Mouse (Mus musculus) right cerebral cortex, postnatal 10 days (tissue): ENCODE measurements around the gene Ctf2.

Source experiments
- DNase-seq, 2 experiments: peaks; one replicate each; pipeline ENCODE4 v3.0.0; 2021; ENCODE audit warnings: low spot score in 2 of 2

The Ctf2 gene

GRCm38 (mm10) chr7:127760478-127760877, 28.5 kb upstream of the Ctf2 start:
- DNase-seq, result no peak

DNA sequence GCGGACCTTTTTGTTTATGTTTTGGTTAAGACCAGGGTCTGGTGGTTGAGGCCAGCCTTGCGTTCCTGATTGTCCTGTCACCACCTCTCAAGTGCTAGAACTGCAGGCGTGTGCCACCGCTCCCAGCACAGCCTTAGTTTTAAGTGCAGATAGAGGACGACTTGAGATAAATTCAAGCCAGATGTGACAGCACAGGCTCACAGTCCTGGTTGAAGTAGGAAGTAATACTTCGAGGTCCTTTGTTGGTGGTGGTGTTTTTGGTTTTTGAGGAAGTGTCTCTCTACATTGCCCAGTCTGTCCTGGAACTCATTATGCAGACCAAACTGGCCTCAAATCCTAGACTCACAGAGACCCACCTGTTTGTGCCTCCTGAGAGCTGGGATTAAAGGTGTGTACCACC, 27.8 kb upstream of the Ctf2 start:
- no peak for DNase-seq

GRCm38 (mm10) chr7:127753741-127754140, 21.8 kb upstream of the Ctf2 start:
- DNase-seq, result no peak

DNA sequence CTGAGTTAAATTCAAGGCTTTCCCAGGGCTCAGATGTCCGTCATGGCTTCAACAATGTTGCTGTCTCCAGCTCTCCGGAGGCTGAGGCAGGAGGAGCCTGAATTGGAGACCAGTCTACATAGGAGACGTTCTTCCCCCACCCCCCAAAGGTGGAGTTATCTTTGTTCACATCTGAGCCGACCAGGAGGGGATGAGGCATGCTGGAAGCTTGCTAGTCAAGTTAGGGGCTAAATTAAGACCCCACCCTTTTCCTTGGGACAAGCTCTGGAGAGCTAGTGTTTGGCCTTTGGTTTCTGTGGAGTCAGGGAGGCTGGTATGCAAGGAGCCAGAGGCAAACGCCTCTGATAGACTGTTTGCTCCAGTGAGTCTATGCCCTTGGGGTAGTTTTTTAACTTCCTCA, 21.2 kb upstream of the Ctf2 start:
- no peak for DNase-seq

DNA sequence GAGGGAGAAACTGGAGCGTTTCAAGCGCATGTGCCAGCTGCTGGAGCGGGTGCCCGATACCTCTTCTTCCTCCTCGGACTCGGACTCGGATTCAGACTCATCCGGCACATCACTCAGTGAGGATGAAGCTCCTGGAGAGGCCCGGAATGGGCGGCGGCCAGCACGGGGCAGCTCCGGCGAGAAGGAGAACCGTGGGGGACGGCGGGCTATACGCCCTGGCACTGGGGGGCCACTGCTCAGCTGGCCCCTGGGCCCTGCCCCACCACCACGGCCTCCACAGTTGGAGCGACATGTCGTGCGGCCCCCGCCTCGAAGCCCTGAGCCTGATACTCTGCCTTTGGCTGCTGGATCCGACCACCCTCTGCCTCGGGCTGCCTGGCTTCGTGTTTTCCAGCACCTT, 20.1 kb upstream of the Ctf2 start:
- no peak for DNase-seq

- no peak for DNase-seq
These were observed 19.7 kb upstream of the Ctf2 start for GRCm38 (mm10) chr7:127751619-127752018.

DNA sequence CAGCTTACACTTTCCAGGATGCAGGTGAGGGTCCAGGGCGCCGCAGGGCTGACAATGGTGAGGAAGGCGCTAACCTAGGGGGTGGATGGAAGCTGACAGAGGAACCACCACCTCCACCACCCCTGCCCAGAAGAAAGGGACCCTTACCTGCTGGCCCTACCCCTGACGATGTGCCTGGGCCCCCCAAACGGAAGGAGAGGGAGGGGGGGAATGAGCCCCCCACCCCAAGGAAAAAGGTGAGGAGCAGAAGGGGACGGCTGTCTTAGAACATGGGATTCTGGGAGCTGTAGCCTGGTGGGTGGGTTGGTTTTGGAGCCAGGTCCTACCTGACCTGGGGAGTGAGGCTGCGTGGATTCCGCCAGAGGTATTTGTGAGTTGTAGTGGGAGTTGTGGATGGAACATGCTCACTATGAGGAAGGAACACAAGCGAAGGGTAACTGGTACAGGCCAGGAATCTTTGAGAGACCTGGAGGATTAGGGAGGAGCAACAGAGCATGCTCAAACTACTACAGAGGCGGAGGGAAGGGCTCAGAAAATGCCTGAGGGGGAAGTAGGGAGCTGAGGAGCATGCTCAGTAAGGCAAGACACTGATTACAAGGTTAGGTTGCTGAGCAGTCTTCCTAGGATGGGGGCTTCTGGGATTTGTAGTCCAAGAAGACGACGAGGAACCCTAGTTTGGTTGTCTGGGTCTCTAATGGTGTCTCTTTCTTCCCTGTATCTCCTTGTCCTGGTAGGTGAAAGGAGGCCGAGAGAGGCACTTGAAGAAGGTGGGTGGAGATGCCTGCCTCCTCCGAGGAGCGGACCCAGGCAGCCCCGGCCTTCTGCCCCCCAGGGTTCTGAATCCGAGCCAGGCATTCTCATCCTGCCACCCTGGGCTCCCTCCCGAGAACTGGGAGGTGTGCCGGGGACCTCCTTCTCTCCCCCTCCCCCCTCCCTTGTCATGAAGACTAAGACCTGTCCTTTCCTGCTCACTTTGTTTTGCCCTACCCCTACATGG, 18.5 kb upstream of the Ctf2 start:
- peak; percentile 63 to 78 for DNase-seq

DNA sequence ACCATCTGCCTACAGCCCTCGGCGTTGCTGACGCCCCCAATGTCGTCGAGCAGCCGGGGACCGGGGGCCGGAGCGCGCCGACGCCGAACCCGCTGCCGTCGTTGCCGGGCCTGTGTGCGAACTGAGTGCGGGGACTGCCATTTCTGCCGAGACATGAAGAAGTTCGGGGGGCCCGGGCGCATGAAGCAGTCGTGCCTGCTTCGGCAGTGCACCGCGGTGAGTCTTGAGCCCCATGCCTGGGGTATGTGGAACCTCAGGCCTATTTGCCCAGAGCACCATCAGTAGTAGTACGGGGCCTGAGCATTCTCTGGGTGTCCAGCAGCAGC, 16.2 kb upstream of the Ctf2 start:
- DNase-seq, result peak in 1 of 2 experiments; percentile 56

DNA sequence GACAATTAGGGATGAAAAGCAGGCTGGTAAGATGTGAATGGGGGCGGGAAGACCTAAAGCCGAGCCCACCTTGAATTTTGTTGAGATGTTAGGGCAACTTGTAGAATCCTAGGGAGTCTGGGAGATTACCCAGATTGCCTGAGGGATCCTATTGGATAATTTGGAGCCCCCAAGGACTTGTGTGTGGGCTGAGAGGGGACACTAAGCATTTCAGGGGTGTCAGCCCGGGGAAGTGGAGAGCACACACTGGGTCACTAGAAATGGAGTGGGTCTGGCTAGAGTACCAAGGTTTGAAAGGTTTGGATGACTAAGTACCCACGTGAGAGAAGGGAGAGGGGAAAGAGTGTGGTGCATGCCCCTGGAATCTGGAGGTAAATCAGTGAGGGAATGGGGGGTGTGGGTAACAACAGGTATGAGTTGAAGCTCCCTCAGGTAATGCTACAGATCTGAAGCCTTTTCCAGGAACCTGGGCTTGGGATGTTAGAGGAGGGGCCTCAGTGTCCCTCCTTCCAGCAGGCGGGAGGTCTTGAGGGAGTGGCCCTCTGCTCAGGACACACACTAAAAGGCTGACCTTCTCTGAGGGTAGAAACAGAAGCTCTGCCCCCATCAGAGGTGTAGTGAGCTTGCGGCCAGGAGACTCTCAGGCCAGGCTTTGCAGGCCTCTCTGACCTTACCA, 15.7 kb upstream of the Ctf2 start:
- no peak for DNase-seq

- peak; percentile 54 to 65 for DNase-seq
These were observed 14.8 kb upstream of the Ctf2 start for GRCm38 (mm10) chr7:127746494-127747491.

GRCm38 (mm10) chr7:127745652-127746493, 13.9 kb upstream of the Ctf2 start:
- peak; percentile 99 for DNase-seq

DNA sequence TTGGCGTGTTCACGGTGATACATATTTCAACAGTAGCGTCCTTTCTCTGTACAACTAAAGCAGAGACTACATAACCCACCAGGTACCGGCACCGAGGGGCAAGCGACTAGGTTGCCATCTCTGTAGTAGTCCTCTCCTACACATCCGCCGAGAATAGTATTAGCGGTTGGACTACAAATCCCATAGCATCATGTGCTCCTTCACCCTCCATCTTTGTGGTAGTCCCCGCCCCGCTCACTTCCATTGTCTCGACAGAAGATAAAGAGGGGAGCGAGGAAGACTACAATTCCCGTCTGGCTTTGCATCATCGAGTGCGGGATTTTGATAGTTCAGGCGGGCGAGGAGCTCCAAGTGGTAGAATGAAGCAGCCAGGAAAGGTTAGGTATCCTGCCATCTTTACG, 13.3 kb upstream of the Ctf2 start:
- peak; percentile 97 to 98 for DNase-seq

- peak; percentile 86 to 88 for DNase-seq
These were observed 12.5 kb upstream of the Ctf2 start, which contains the start of gene Fbxl19 for GRCm38 (mm10) chr7:127744366-127745045. Gene Fbxl19 (plus strand): TSS chr7:127744543.

DNA sequence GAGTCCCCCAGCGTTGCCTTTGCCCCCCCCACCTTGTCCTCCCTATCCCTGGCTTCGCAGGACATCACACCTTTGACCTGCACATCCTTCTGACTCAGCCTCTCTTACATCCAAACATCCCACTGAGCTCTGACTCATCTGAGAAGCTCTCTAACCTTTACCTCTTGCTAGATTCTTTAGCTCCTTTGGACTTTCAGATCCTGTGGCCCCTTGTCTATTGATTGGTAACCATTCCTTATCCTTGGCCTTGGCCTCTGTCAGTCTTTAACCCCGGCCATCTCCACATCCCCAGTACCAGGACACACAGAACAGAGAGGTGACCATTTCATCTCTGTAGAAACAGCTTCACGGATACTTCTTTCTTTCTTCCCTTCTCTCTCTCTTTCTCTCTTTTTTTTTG, 1.8 kb downstream of the Ctf2 start:
- DNase-seq, result no peak

- DNase-seq, result no peak
These were observed 4.1 kb downstream of the Ctf2 start for GRCm38 (mm10) chr7:127727898-127728297.

- no peak for DNase-seq
These were observed 6.0 kb downstream of the Ctf2 start for GRCm38 (mm10) chr7:127725924-127726323.

DNA sequence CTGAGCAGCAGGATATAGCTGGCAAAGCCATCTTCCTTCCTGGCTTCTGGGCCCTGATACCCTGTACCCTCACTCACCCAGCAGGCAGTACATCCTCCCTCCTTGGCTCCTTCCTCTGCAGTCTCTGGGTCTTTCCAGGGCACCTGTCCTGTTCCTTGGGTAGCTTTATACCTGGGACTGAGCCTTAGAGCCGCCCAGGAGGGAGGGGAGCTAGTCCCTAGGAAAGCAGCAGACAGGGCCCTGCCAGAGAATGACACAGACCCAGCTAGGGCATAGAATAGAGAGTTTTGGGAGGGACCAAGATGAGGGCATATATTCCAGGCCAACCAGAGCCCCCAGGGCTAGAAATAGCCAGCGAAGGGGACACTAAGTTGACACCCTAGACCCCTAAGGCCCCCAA, 6.5 kb downstream of the Ctf2 start:
- DNase-seq, result no peak

- DNase-seq, result no peak
These were observed 12.7 kb downstream of the Ctf2 start for GRCm38 (mm10) chr7:127719258-127719657.

- no peak for DNase-seq
These were observed 13.6 kb downstream of the Ctf2 start for GRCm38 (mm10) chr7:127718339-127718738.

DNA sequence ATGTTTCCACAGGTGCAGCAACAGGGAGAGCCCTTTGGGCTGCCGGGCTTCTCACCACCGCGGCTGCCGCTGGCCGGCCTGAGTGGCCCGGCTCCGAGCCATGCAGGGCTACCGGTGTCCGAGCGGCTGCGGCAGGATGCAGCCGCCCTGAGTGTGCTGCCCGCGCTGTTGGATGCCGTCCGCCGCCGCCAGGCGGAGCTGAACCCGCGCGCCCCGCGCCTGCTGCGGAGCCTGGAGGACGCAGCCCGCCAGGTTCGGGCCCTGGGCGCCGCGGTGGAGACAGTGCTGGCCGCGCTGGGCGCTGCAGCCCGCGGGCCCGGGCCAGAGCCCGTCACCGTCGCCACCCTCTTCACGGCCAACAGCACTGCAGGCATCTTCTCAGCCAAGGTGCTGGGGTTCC, 15.0 kb downstream of the Ctf2 start:
- DNase-seq, result peak; percentile 61 to 77
